Mouse (Mus musculus): ENCODE data around the gene Caap1.

- peak; percentile 14; the same call in 1 of the 2 replicates for TF ChIP-seq CTCF (IDR thresholded peaks at IDR 0.05)
- TF ChIP-seq POLR2A (IDR thresholded peaks at IDR 0.05; ENCODE audit: insufficient read depth, low read depth, low read length): no peak
Measured at GRCm38 (mm10) chr4:94543041-94543440, 13.6 kb downstream of the Caap1 start.
